Mouse (Mus musculus) Patski (cell line): ENCODE measurements at regions not wholly inside any gene's neighbourhood (a gene's known extent, or its start where the extent isn't known, plus 50 kb on each side); places are given as distances from the start of the nearest gene placed in this dataset.

Source experiments
- ATAC-seq: fragments of 100-300 bp; one replicate; pipeline ENCODE4 v1.8.0; 2021
- CTCF ChIA-PET: fragments of 350-600 bp; sonication (Branson Sonifier 250); formaldehyde crosslinking; loops from one replicate; lab custom pipeline; 2022; ENCODE audit warnings: inconsistent platforms; lab: Charles Lee
- POLR2A ChIA-PET: fragments of 350-600 bp; sonication (Branson Sonifier 250); formaldehyde crosslinking; loops from one replicate; lab custom pipeline; 2022; ENCODE audit warnings: antibody characterized with exemption, inconsistent platforms; lab: Charles Lee
- DNase-seq: peaks from one replicate; pipeline ENCODE4 v3.0.0-alpha.2; 2011; ENCODE audit warnings: low read depth, low spot score
- H3K27me3 ChIP-seq: fragments of 371-371 bp; one replicate; pipeline ENCODE4 v1.5.1; 2021
- CTCF ChIP-seq: fragments of 100-300 bp; IDR thresholded peaks from one replicate; pipeline ENCODE4 v1.5.1; 2021
- in situ Hi-C: fragments of 300-500 bp; cut with MboI; formaldehyde crosslinking; loops from 3 replicates; pipeline ENCODE4 v1.11.1; 2018; ENCODE audit warnings: low pct_unique_long_range_greater_than_20kb, mixed read lengths

GRCm38 (mm10) chr16:76232680-76233079, 140.9 kb downstream of the Nrip1 start:
- ATAC-seq (no peak), DNase-seq (no peak)
- ChIA-PET POLR2A (no interaction called here), CTCF (interaction anchor here (1.4 kb wide), 1 partner anchor 11 kb away, joined by 3 read pairs; no protein-coding TSS in a partner anchor)
- no peak for TF ChIP-seq CTCF
- no peaks in the 10 kb centered on the region for H3K27me3 ChIP-seq
- in situ Hi-C loops: no loop called here

GRCm38 (mm10) chr16:76232174-76232573, 141.5 kb downstream of the Nrip1 start:
- no peak for TF ChIP-seq CTCF
- ATAC-seq (no peak), DNase-seq (no peak)
- ChIA-PET POLR2A (no interaction called here), CTCF (interaction anchor here (1.4 kb wide), 1 partner anchor 11 kb away, joined by 3 read pairs; no protein-coding TSS in a partner anchor)
- H3K27me3 ChIP-seq: no peaks in the 10 kb centered on the region
- in situ Hi-C loops: no loop called here

DNA sequence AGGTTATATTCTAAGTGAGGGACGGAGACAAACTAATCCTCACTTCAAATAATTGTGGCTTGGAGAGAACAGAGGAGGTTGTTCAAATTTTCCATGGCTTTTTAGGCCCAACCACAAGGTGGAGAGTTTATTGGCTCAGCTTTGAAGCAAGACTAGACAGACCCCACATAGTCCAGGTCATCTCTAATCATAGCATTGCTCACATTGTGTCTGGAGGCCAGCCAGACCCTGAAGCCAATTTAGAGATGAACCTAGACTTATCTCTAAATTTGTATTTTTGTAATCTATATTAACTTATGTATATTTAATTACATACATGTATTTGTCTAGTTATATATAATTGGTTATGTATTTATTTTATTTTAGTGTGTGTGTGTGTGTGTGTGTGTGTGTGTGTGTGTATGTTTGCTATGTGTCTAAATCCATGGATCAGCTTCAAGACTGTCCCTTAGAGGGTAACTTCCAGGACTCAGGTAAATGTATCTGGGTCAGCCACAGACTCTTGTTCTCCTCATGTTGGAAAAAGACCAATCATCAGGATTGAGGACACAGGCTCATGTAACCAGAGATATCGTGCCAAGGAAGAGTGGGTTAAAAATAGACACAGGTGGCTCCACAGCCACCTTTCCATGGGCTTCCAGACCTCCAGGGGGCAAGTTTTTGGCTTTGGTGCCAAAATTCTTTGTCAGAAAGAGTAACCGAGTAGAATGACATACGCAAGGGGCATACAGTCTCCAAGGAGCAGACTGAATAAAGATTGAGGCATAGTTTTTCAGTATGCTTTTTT, 142.9 kb downstream of the Nrip1 start:
- no peak for TF ChIP-seq CTCF
- no peak for DNase-seq
- ChIA-PET CTCF (interaction anchor here (1.4 to 1.6 kb wide), 2 partner anchors 9 to 10 kb away, joined by 3 to 4 read pairs; no protein-coding TSS in a partner anchor), POLR2A (no interaction called here)
- ATAC-seq: no peak
- H3K27me3 ChIP-seq: no peaks in the 10 kb centered on the region
- in situ Hi-C loops: no loop called here

DNA sequence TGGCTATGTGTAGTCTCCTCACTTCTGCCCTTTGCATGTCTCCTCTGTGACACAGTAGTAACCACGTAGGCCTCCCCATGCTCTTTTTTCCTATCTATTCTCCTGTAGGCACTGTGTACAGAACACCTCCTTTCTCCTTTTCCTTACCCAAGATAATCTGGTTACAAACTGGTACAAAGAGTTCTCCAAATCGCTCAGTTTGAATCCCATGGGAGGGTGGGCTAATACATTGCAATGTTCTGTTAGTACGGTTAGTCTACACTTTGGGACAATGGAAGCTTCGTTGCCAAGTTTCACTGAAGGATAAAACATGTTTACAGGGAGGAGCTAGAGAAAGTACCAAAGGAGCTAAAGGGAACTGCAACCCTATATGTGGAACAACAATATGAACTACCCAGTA, 145.2 kb downstream of the Nrip1 start:
- DNase-seq (no peak), ATAC-seq (no peak)
- in situ Hi-C loops: no loop called here
- ChIA-PET CTCF (no interaction called here), POLR2A (no interaction called here)
- no peak for TF ChIP-seq CTCF
- H3K27me3 ChIP-seq: no peaks in the 10 kb centered on the region

- POLR2A ChIA-PET: no interaction called here
- CTCF ChIA-PET: no interaction called here
- no peak for DNase-seq
- in situ Hi-C loops: no loop called here
- TF ChIP-seq CTCF: no peak
- no peaks in the 10 kb centered on the region for H3K27me3 ChIP-seq
- no peak for ATAC-seq
These were observed 147.2 kb downstream of the Nrip1 start for GRCm38 (mm10) chr16:76226446-76226845.

DNA sequence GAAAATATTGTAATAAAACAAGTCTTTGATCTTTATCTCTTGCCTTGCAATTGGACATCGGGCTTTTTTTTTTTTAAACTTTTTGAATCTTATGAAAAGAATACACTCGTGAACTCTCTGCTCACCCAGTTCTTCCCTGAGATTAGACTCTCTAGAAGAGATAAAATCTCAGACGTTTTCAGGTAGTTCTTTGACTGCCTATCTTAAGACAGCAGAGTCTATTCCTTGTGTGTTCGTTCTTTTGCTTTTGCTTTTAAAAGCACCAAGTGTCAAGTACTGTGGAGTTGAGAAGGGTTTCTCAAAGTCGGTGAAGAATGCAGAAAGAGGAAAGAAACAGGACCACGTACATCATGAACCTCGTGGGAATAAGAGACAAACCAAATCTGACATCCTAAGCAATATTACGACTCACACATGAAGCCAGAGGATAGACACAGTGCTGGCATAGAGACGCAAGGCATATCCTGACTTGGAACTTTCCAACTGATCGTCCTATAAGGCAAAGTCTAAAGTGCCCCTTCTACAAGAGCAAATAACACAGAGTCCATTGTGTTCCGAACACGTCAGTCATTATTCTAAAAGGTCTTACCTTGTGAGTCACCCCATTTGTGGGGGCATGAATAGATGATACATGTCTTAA, 147.9 kb downstream of the Nrip1 start:
- no peaks in the 10 kb centered on the region for H3K27me3 ChIP-seq
- ChIA-PET POLR2A (no interaction called here), CTCF (no interaction called here)
- DNase-seq: no peak
- in situ Hi-C loops: no loop called here
- no peak for ATAC-seq
- no peak for TF ChIP-seq CTCF

DNA sequence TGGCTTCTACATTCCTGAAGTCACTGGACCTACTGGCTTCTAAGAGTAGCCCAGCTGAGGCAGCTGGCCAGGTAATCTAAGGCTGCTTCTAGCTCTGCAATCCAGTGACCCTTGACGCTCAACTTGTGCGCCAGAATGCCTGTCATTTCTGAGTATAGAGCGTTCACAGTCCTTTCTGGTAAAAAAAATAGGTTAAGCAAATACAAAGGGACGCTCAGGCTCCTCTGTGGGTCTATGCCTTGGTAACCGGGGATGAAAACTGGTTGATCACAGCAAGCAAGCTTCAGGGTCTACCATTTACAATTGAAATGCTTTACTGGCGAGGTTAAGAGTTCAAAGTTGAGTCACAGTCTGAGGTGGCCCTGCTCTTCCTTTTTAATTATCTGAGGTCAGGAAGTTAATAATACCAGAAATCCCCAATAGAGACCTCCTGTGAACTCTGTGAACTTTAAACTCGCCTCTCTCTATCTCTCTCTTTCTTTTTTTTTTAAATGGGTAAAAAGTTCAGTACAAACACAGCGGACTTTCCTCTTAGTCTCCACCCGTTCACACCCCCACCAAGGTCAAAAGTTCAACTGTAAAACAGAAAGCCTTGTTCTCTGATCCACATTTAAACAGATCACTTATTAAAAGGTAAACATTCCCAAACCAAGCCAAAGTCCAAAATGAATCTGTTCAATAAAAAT, 148.6 kb downstream of the Nrip1 start:
- CTCF ChIA-PET: interaction anchor here (1.0 kb wide), 1 partner anchor 11 kb away, joined by 3 read pairs; no protein-coding TSS in a partner anchor
- POLR2A ChIA-PET: no interaction called here
- no peak for TF ChIP-seq CTCF
- no peaks in the 10 kb centered on the region for H3K27me3 ChIP-seq
- in situ Hi-C loops: no loop called here
- no peak for DNase-seq
- ATAC-seq: peak; percentile 60

- TF ChIP-seq CTCF: no peak
- CTCF ChIA-PET: interaction anchor here (1.0 kb wide), 1 partner anchor 12 kb away, joined by 3 read pairs; no protein-coding TSS in a partner anchor
- DNase-seq (no peak), ATAC-seq (no peak)
- no peaks in the 10 kb centered on the region for H3K27me3 ChIP-seq
- in situ Hi-C loops: no loop called here
- POLR2A ChIA-PET: no interaction called here
These were observed 149.9 kb downstream of the Nrip1 start for GRCm38 (mm10) chr16:76223716-76224115.

DNA sequence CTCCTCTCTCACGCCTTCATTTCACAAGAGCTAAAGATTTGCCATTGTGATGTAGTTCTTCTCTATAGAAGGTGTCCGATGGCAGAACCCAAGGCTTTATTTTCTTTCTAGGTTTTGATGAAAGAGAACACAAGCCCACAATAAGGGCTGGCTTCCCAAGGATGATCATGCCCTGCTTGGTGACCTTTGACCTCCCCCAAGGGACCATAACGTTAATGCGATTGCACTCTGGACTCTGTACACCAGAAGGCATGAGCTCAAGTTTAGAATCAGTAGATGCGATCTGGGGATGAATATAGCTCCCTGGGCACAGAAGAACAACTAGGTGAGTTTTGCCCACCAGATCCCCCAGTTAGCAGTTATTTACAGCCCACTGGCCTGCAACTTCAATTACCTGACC, 150.7 kb downstream of the Nrip1 start:
- CTCF ChIA-PET: no interaction called here
- in situ Hi-C loops: no loop called here
- DNase-seq: no peak
- H3K27me3 ChIP-seq: no peaks in the 10 kb centered on the region
- TF ChIP-seq CTCF: no peak
- no peak for ATAC-seq
- POLR2A ChIA-PET: no interaction called here

GRCm38 (mm10) chr16:76220466-76220865, 153.2 kb downstream of the Nrip1 start:
- CTCF ChIA-PET: interaction anchor here (1.8 kb wide), 1 partner anchor 9 kb away, joined by 3 read pairs; no protein-coding TSS in a partner anchor
- DNase-seq (no peak), ATAC-seq (no peak)
- POLR2A ChIA-PET: no interaction called here
- no peaks in the 10 kb centered on the region for H3K27me3 ChIP-seq
- in situ Hi-C loops: no loop called here
- no peak for TF ChIP-seq CTCF
